Mouse (Mus musculus) liver, embryonic 14.5 days (tissue): Measurements from ENCODE around the gene Rhobtb1. TPM values are rescaled to one million over a fixed set of nuclear protein-coding genes. Genes with fewer than 3 reads are reported as not detected.

Experiments
- ATAC-seq: fragments of 200-750 bp; cut with Nextera tagmentation; 2 replicates; pipeline ENCODE4 v1.8.0; 2017; ENCODE audit warnings: moderate number of reproducible peaks, mild to moderate bottlenecking, moderate library complexity; ENCODE audit not compliant: insufficient read depth
- DNase-seq, 3 experiments: peaks; one replicate each; pipeline ENCODE4 v3.0.0-alpha.2; 2012 to 2013; ENCODE audit warnings: low read depth in 3 of 3, low spot score in 3 of 3
- H3K27ac ChIP-seq: fragments of 300-500 bp; sonication (generic); 2 replicates; pipeline ENCODE4 v1.5.1; 2014; ENCODE audit warnings: moderate library complexity, mild to moderate bottlenecking, control low read depth, inconsistent platforms
- H3K27me3 ChIP-seq: fragments of 300-500 bp; sonication (generic); 2 replicates; pipeline ENCODE4 v1.6.1; 2014; ENCODE audit warnings: mild to moderate bottlenecking, low read length, moderate library complexity; ENCODE audit not compliant: control insufficient read depth, insufficient read depth
- H3K36me3 ChIP-seq: fragments of 300-500 bp; sonication (generic); replicated peaks from 2 replicates; pipeline ENCODE4 v1.6.1; 2014; ENCODE audit warnings: low read depth; ENCODE audit not compliant: control insufficient read depth, insufficient read depth
- H3K4me1 ChIP-seq, 2 experiments: fragments of 200-500 bp in 1 of 2; fragments of 300-500 bp in 1 of 2; sonication (generic) in 1 of 2; replicated peaks; 2 replicates each; pipeline ENCODE4 v1.6.1; 2012 to 2014; ENCODE audit warnings: antibody characterized with exemption in 1 of 2, inconsistent platforms in 1 of 2, low read length in 1 of 2; ENCODE audit not compliant: control insufficient read depth in 2 of 2, insufficient read depth in 2 of 2
- H3K4me2 ChIP-seq: fragments of 300-500 bp; sonication (generic); 2 replicates; pipeline ENCODE4 v1.6.1; 2014; ENCODE audit warnings: low read depth, mild to moderate bottlenecking, control low read depth, moderate library complexity
- H3K4me3 ChIP-seq, 2 experiments: fragments of 200-500 bp in 1 of 2; fragments of 300-500 bp in 1 of 2; sonication (generic) in 1 of 2; 2 replicates each; pipeline ENCODE4 v1.5.1; 2012 to 2014; ENCODE audit warnings: low read depth in 2 of 2, low read length in 2 of 2, mild to moderate bottlenecking in 2 of 2, control low read depth in 1 of 2, inconsistent platforms in 1 of 2, moderate library complexity in 1 of 2; ENCODE audit not compliant: insufficient read depth in 1 of 2
- H3K9ac ChIP-seq: fragments of 300-500 bp; sonication (generic); replicated peaks from 2 replicates; pipeline ENCODE4 v1.6.1; 2014; ENCODE audit warnings: mild to moderate bottlenecking, control low read depth, moderate library complexity
- H3K9me3 ChIP-seq: fragments of 300-500 bp; sonication (generic); 2 replicates; pipeline ENCODE4 v1.6.1; 2016; ENCODE audit warnings: low read length, mixed read lengths; ENCODE audit not compliant: control insufficient read depth
- CTCF ChIP-seq: IDR thresholded peaks from 2 replicates; pipeline ENCODE4 v1.5.1; 2016; ENCODE audit warnings: antibody characterized with exemption, low read depth, control low read depth
- EP300 ChIP-seq: IDR thresholded peaks from 2 replicates; pipeline ENCODE4 v1.6.1; 2016; ENCODE audit warnings: antibody characterized with exemption, low read depth
- WGBS: fragments of 180-500 bp; shearing (Covaris S2); extraction: QIAGEN DNeasy Blood & Tissue Kit; methylation state at CpG from one replicate; pipeline ENCODE4 v1.1.7; 2014; ENCODE audit not compliant: insufficient replicate concordance; 5-methylcytosine and 5-hydroxymethylcytosine counted together
- polyA plus RNA-seq, 2 experiments: library from polyadenylated mRNA; depleted of rRNA in 1 of 2; stranded (reverse) in 1 of 2; unstranded in 1 of 2; fragments of >200 nt; fragmentation: Nextera tagmentation in 1 of 2; extraction: Ambion mirVana in 1 of 2; gene quantifications; 2 replicates each; pipeline versions ENCODE4 v1.2.1 to v1.2.3; 2012 to 2014

Gene Rhobtb1
- polyA plus RNA-seq, 2 experiments = 2.5 to 7.1 TPM

DNA sequence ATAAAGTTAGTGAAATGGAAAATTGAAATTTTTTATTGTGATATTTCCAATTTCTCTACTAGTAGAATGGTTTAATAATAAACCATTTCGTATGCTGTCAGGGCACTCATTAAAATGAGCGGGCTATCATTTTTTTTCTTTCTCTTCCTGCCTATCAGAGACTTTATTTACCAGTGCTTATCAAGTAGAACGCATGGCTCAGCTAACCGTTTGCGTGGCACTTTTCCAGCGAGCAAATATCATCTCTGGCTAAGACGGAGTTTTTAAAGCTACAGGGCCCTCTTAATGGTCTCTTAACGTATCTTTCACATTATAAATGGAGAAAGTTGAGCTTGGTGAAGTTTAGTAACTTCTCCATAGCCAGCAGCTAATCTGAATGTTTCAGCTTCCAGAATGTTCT is 44.0 kb upstream of the Rhobtb1 start:
- 40% methylated on average over 8 of the region's 8 CpGs for WGBS
- no peaks in the 10 kb centered on the region for H3K36me3 ChIP-seq
- no peaks in the 10 kb centered on the region for H3K27me3 ChIP-seq
- H3K9ac ChIP-seq = no peak overlapping the region
- TF ChIP-seq CTCF (no peak), EP300 (peak; percentile 27; the same call in 1 of the 2 replicates)
- ATAC-seq (no peak), DNase-seq (no peak)
- no peak overlapping the region for H3K4me2 ChIP-seq
- H3K9me3 ChIP-seq = no peaks in the 10 kb centered on the region
- H3K27ac ChIP-seq = no peak overlapping the region
- no peaks in the 10 kb centered on the region for H3K4me1 ChIP-seq
- H3K4me3 ChIP-seq = no peak overlapping the region

DNA sequence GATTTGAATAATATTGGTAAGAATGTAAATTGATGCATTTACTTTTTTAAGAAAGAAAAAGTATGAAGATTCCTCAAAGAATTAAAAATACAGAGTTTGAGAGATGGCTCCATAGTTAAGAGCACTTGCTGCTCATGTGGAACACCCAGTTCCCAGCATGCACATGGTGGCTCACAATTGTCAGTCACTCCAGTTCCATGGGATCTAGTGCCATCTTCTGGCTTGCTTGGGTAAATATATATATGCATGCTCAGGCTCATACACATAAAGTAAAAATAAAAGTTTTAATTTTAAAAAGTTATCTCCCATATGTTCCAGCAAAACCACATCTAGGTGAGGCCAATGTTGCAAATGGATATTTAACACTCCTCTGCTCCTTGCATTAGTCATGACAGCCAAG is 36.9 kb upstream of the Rhobtb1 start:
- no peak for ATAC-seq

DNA sequence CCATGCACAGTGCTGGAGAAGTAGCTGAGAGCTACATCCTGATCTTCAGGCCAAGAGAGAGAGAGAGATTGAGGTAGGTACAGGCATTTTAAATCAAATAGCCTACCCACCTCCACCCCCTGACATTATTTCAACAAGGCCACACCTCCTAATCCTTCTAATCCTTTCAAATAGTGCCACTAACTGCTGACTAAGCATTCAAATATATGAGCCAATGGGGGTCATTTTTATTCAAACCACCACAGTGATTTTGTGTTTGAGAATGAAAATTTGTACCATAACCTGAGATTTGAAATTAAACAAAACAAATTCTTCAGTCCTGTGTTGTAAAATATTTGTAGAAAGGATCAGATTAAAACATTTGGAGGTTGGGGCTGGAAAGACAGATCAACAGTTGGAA is 33.2 kb upstream of the Rhobtb1 start:
- H3K4me1 ChIP-seq = no peaks in the 10 kb centered on the region
- no peak for ATAC-seq
- no peak overlapping the region for H3K27ac ChIP-seq
- no peak overlapping the region for H3K9ac ChIP-seq
- no peak for DNase-seq
- H3K36me3 ChIP-seq = no peaks in the 10 kb centered on the region
- H3K9me3 ChIP-seq = no peaks in the 10 kb centered on the region
- H3K27me3 ChIP-seq = no peaks in the 10 kb centered on the region
- H3K4me2 ChIP-seq = no peak overlapping the region
- TF ChIP-seq CTCF = no peak
- TF ChIP-seq EP300 = no peak
- H3K4me3 ChIP-seq = no peak overlapping the region

More for the DNA sequence above, 36.9 kb upstream of the Rhobtb1 start:
- H3K27ac ChIP-seq = no peak overlapping the region
- H3K9ac ChIP-seq = no peak overlapping the region
- no peaks in the 10 kb centered on the region for H3K27me3 ChIP-seq
- TF ChIP-seq CTCF (no peak), EP300 (no peak)
- no peaks in the 10 kb centered on the region for H3K36me3 ChIP-seq
- H3K4me3 ChIP-seq = no peak overlapping the region
- H3K4me2 ChIP-seq = no peak overlapping the region
- no peak for DNase-seq
- H3K4me1 ChIP-seq = no peaks in the 10 kb centered on the region
- H3K9me3 ChIP-seq = no peaks in the 10 kb centered on the region

DNA sequence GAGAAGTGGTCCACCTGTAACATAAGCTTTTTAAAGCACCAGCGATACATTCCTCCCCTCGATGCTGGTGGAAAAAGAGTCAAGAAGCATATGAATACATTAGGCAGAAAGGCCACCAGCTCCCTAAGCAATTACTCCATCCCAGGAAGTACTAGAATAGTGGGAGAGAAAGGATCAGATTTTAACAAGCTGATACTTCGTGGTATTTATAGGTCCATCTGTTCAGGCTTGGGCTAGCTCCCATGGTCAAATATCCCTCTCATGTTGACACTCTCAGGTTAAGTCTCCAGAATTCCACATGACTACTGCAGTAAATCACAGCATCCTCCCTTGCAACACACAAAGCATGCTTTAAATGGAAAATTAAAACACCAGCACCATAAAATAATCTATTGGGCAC is 32.3 kb upstream of the Rhobtb1 start:
- ATAC-seq = no peak
- Histone ChIP-seq H3K9ac (no peak overlapping the region), H3K9me3 (no peaks in the 10 kb centered on the region), H3K4me2 (no peak overlapping the region), H3K27me3 (no peaks in the 10 kb centered on the region), H3K4me3 (no peak overlapping the region), H3K4me1 (no peaks in the 10 kb centered on the region), H3K27ac (no peak overlapping the region), H3K36me3 (no peaks in the 10 kb centered on the region)
- TF ChIP-seq CTCF (no peak), EP300 (no peak)
- WGBS = 69% methylated on average over 3 of the region's 3 CpGs
- no peak for DNase-seq

DNA sequence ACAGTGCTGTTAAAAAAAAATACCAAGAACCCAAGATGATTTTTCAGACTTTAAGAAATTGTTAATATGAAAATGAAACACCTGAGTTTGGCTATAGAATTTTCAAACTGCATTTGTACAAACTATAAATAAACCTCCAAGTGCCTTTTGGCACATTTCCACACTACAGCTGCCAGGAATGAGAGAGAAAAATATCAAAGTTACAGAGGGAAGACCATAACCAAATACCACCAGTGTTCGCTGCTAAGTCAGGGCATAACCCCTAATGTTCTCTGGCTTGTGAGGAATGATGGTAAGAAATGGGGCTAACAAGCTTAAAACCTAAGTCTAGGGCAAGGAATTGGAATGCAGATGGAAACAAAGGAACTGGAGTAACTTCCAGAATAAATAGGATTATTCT is 31.8 kb upstream of the Rhobtb1 start:
- no peak for DNase-seq

More for the DNA sequence above, 31.8 kb upstream of the Rhobtb1 start:
- Histone ChIP-seq H3K36me3 (no peaks in the 10 kb centered on the region), H3K4me1 (no peaks in the 10 kb centered on the region), H3K9ac (no peak overlapping the region), H3K4me3 (no peak overlapping the region), H3K9me3 (no peaks in the 10 kb centered on the region), H3K27me3 (no peaks in the 10 kb centered on the region), H3K27ac (no peak overlapping the region), H3K4me2 (no peak overlapping the region)
- WGBS = 67% methylated on average over 1 of the region's 1 CpGs
- TF ChIP-seq CTCF (no peak), EP300 (no peak)
- ATAC-seq = no peak
